Mouse (Mus musculus) testis, adult 2 months (tissue): ENCODE data around the gene Olfr826. TPM values are rescaled to one million over a fixed set of nuclear protein-coding genes. Genes with fewer than 3 reads are reported as not detected.

Source experiments
- H3K27ac ChIP-seq: fragments of 200-500 bp; 2 replicates; pipeline ENCODE4 v1.5.1; 2012; ENCODE audit warnings: low read depth, low read length; ENCODE audit not compliant: control insufficient read depth, insufficient read depth
- H3K27me3 ChIP-seq: fragments of 200-500 bp; 2 replicates; pipeline ENCODE4 v1.6.1; 2012; ENCODE audit warnings: mild to moderate bottlenecking, low read length, moderate library complexity; ENCODE audit not compliant: control insufficient read depth, insufficient read depth
- H3K36me3 ChIP-seq: fragments of 200-500 bp; 2 replicates; pipeline ENCODE4 v1.6.1; 2012; ENCODE audit warnings: mild to moderate bottlenecking, low read length; ENCODE audit not compliant: control insufficient read depth, insufficient read depth
- H3K4me1 ChIP-seq: fragments of 200-500 bp; 2 replicates; pipeline ENCODE4 v1.6.1; 2012; ENCODE audit warnings: low read length; ENCODE audit not compliant: control insufficient read depth, insufficient read depth
- H3K4me3 ChIP-seq: fragments of 200-500 bp; 2 replicates; pipeline ENCODE4 v1.5.1; 2012; ENCODE audit warnings: low read depth, mild to moderate bottlenecking, low read length, moderate library complexity, mixed read lengths; ENCODE audit not compliant: control insufficient read depth
- CTCF ChIP-seq: fragments of 200-500 bp; IDR thresholded peaks from 2 replicates; pipeline ENCODE4 v1.5.1; 2012; ENCODE audit warnings: low read depth, mild to moderate bottlenecking, inconsistent platforms, low read length, moderate library complexity; ENCODE audit not compliant: control insufficient read depth, insufficient read depth, insufficient replicate concordance
- POLR2A ChIP-seq: fragments of 200-500 bp; IDR thresholded peaks from 2 replicates; pipeline ENCODE4 v1.6.1; 2012; ENCODE audit warnings: low read depth, mild to moderate bottlenecking, inconsistent platforms, low read length, moderate library complexity; ENCODE audit not compliant: control insufficient read depth
- polyA plus RNA-seq: library from polyadenylated mRNA; depleted of rRNA; stranded (reverse); fragments of >200 nt; gene quantifications from 2 replicates; pipeline ENCODE4 v1.2.3, GENCODE M21; 2012; rRNA removed

Gene Olfr826
- polyA plus RNA-seq = not detected in 2 replicates

DNA sequence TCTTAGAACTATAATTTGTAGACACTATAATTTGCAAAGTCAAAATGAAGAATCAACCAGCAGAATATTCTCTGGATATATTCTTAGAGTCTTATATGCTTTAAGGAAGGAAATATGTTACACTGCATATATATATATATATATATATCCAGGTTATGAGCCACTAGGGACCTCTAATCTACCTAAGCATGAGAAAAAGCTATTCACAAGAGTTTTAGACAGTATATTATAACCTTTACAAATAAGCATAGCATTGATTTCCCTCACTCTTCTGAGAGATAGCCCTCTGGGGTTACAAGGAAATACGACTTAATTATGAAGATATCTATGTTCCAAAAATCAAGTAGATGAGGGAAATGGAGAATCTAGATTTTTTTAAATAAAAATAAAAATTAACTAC lies at the start of gene Olfr826:
Gene Olfr826 (minus strand): TSS at position 101 of the 400 bp plus-strand sequence.
- no peaks in the 10 kb centered on the region for H3K27me3 ChIP-seq
- TF ChIP-seq POLR2A (no peak), CTCF (no peak)
- no peaks in the 10 kb centered on the region for H3K36me3 ChIP-seq
- no peak within 1 kb of the TSS for H3K4me3 ChIP-seq
- no peaks in the 10 kb centered on the region for H3K4me1 ChIP-seq
- H3K27ac ChIP-seq = no peak within 1 kb of the TSS

DNA sequence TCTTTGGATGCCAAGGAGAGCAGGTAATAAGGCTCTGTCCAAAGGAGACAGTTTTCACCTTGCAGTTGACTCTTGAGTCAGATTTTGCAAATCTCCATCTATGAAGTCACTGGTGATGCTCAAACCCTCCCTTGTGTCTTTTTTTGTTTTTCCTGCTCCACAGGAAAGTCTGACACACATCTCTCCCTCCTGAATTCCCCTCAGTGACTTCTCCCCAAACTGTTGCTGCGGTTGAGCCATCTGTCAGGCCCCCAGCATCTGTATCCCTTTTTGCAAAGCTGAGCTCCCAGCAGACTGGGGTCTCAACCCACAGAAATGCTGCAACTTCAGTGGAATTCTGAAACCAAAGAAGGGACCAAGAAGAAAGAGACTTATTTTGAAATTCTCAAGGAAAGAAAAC lies 48.1 kb upstream of the Olfr826 start:
- Histone ChIP-seq H3K27me3 (no peaks in the 10 kb centered on the region), H3K27ac (no peak overlapping the region), H3K36me3 (no peaks in the 10 kb centered on the region), H3K4me1 (no peaks in the 10 kb centered on the region), H3K4me3 (no peak overlapping the region)
- no peak for TF ChIP-seq POLR2A
- TF ChIP-seq CTCF = no peak

DNA sequence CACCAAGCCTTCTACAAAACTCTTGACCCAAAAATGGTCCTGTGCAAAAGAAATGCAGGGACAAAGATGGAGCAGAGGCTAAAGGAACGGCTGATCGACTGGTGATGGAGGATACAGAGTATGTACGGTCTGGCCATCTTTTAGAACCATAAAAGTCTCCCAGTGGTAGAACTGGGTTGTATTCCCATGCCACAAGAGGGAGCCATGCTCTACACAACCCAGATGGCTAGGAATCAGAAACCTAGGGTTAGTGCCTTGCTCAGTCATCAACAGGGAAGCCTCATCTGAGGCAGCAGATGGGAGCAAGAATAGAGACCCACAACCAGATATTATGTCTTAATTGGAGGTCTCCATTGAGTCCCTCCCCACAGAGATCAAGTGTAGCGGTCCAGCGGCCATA lies 45.6 kb upstream of the Olfr826 start:
- Histone ChIP-seq H3K36me3 (no peaks in the 10 kb centered on the region), H3K27me3 (no peaks in the 10 kb centered on the region), H3K27ac (no peak overlapping the region), H3K4me1 (no peaks in the 10 kb centered on the region), H3K4me3 (no peak overlapping the region)
- no peak for TF ChIP-seq POLR2A
- TF ChIP-seq CTCF = no peak

DNA sequence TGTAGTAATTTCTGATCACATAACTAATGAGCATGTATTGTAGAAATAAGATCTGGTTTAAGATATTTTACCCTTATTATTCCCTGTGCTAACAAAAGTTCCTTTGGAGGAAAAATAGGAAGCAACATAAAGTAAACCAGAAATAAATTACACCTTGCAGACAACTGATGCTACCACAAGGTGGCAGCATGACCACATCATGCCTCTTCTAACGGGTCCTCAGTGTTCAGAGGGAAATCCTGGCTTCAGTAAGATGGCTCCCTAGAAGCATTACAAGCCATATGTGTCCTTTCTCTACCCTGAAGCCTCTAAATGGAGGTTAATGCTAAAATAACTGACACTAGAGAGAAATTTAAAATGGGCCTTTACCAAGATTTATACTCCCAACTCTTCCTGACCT lies 44.3 kb upstream of the Olfr826 start:
- H3K4me3 ChIP-seq = no peak overlapping the region
- no peaks in the 10 kb centered on the region for H3K36me3 ChIP-seq
- TF ChIP-seq POLR2A (no peak), CTCF (peak; percentile 12; the same call in 1 of the 2 replicates)
- no peaks in the 10 kb centered on the region for H3K4me1 ChIP-seq
- H3K27me3 ChIP-seq = no peaks in the 10 kb centered on the region
- no peak overlapping the region for H3K27ac ChIP-seq

DNA sequence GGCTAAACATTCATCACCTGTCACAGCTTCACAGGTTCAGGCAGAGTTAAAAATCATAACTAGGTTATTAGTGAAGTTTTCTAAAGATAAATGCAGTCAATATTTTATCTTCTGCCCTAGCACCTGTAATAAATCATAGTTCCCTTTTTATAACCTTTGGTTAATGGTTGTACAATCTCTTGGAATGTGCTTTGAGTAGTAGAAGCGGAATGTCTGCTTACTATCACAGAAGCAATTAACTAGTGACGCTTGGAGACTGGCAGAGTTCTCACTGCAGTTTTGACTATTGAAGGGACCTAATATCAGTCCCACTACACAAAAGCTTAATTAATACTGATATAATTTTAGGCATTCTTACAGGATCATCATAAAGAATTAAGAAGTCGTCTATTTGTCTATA lies 41.0 kb upstream of the Olfr826 start:
- H3K27me3 ChIP-seq = no peaks in the 10 kb centered on the region
- no peaks in the 10 kb centered on the region for H3K4me1 ChIP-seq
- no peak for TF ChIP-seq POLR2A
- no peak for TF ChIP-seq CTCF
- no peak overlapping the region for H3K27ac ChIP-seq
- no peak overlapping the region for H3K4me3 ChIP-seq
- H3K36me3 ChIP-seq = no peaks in the 10 kb centered on the region

DNA sequence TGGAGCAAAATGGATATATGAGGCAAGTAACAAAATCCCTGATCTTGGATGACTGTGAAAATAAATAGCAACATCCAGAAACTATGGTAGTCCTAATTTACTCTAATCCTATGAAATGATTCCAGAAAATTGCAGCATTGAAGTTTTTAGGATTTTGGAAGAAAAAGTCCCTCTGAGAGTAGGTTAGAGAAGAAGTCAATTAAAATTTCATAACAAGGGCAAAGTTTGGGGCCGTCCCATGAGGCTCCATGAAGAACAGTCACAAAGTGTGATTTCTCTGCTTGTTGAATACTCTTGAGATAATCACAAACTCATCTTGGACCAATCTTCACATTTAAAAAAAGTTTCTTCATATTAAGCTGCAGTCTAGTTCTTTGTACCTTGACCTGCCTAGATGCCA lies 30.3 kb upstream of the Olfr826 start, which contains the start of gene Olfr827:
Gene Olfr827 (minus strand): TSS at position 101 of the 400 bp plus-strand sequence.
- TF ChIP-seq CTCF (no peak), POLR2A (no peak)
- no peaks in the 10 kb centered on the region for H3K36me3 ChIP-seq
- H3K4me3 ChIP-seq = no peak within 1 kb of the TSS
- no peaks in the 10 kb centered on the region for H3K4me1 ChIP-seq
- no peak within 1 kb of the TSS for H3K27ac ChIP-seq
- no peaks in the 10 kb centered on the region for H3K27me3 ChIP-seq

DNA sequence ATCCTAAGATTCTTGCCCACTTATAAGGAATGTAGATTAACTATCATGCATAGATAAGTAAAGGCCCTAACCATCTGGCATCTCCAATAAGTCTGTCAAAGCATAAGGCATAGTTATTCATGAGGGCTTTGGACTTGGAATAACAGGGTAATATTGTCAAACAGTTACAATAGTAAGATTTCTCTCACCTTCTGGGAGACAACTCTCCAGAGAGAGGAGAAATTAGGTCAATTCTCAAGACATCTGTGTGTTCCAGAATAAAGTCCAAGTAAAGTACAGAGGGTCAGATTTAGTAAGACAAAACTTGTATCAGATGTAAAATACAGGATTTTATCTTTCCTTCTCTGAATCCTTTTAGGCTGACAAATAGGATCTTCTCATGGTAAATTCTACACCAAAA lies 17.3 kb downstream of the Olfr826 start, which contains the start of gene Olfr825:
Gene Olfr825 (minus strand): TSS at position 101 of the 400 bp plus-strand sequence.
- Histone ChIP-seq H3K36me3 (no peaks in the 10 kb centered on the region), H3K27ac (no peak within 1 kb of the TSS), H3K4me1 (no peaks in the 10 kb centered on the region), H3K4me3 (no peak within 1 kb of the TSS), H3K27me3 (no peaks in the 10 kb centered on the region)
- TF ChIP-seq CTCF (no peak), POLR2A (no peak)

DNA sequence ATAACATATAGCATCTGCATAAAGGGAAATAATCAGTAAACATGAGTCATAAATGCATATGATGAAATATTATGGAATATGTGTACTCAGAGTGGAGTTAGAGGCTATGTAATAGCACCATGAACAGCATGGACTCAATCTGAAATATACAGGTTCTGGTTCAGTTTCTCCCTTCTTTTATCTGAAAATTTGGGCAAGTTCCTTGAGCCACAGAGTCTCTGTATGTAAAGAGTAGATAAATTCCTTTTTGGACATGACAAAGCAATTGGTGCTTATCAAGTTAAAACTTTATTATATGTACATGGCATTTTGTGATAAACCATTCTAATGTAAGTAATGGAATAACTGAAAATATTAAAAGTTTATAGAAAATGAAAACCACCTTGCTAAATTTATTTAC lies 18.8 kb downstream of the Olfr826 start:
- Histone ChIP-seq H3K27ac (no peak overlapping the region), H3K36me3 (no peaks in the 10 kb centered on the region), H3K27me3 (no peaks in the 10 kb centered on the region), H3K4me1 (no peaks in the 10 kb centered on the region), H3K4me3 (no peak overlapping the region)
- TF ChIP-seq CTCF = no peak
- TF ChIP-seq POLR2A = no peak
